Mouse (Mus musculus): ENCODE results near the gene Calca.
"Not testable (repeated sequence)": the region's sequence is repeated elsewhere in the genome, so short reads cannot be mapped to it uniquely, and the experiment has no call there.

Gene Calca

GRCm38 (mm10) chr7:114636102-114636501, at the start of gene Calca:
Gene Calca, minus strand, starts transcription at chr7:114636357.
- DNase-seq (ENCODE audit: low spot score in 2 of 2): peak in 1 of 2 experiments; percentile 3

GRCm38 (mm10) chr7:114672697-114673096, 36.5 kb upstream of the Calca start:
- DNase-seq (ENCODE audit: low spot score in 2 of 2): peak in 1 of 2 experiments; percentile 35

- no peak for DNase-seq (ENCODE audit: low spot score in 2 of 2)
Measured at GRCm38 (mm10) chr7:114671405-114671804, 35.2 kb upstream of the Calca start.

GRCm38 (mm10) chr7:114649730-114650129, 13.6 kb upstream of the Calca start:
- DNase-seq (ENCODE audit: low spot score in 2 of 2): no peak

GRCm38 (mm10) chr7:114648791-114649190, 12.6 kb upstream of the Calca start:
- DNase-seq (ENCODE audit: low spot score in 2 of 2): no peak

GRCm38 (mm10) chr7:114635569-114636101, 522 bp downstream of the Calca start:
- peak; percentile 21 to 53 for DNase-seq (ENCODE audit: low spot score in 2 of 2)

- no peak for DNase-seq (ENCODE audit: low spot score in 2 of 2)
Measured at GRCm38 (mm10) chr7:114634386-114634785, 1.8 kb downstream of the Calca start.

GRCm38 (mm10) chr7:114625966-114626365, 10.2 kb downstream of the Calca start:
- no peak for DNase-seq (ENCODE audit: low spot score in 2 of 2)

- no peak for DNase-seq (ENCODE audit: low spot score in 2 of 2)
Measured at GRCm38 (mm10) chr7:114616759-114617158, 19.4 kb downstream of the Calca start.

- not testable (repeated sequence) for DNase-seq (ENCODE audit: low spot score in 2 of 2)
Measured at GRCm38 (mm10) chr7:114594391-114594790, 41.8 kb downstream of the Calca start.

- DNase-seq (ENCODE audit: low spot score in 2 of 2): no peak
Measured at GRCm38 (mm10) chr7:114582441-114582840, 53.7 kb downstream of the Calca start.

Measured in frontal cortex, postnatal 36 days (tissue).